Mouse (Mus musculus): ENCODE data around the gene Tlr7. TPM values are rescaled to one million over a fixed set of nuclear protein-coding genes. Genes with fewer than 3 reads are reported as not detected.

The Tlr7 gene
- total and polyA plus RNA-seq, 3 experiments: 10.2 to 34.2 (median 27.9) TPM

GRCm38 (mm10) chrX:167355965-167356364, 25.6 kb upstream of the Tlr7 start:
- Histone ChIP-seq H3K4me2 (ENCODE audit: insufficient read depth, low read depth, poor library complexity, severe bottlenecking) (no peak overlapping the region), H3K4me1 (ENCODE audit: control insufficient read depth in 1 of 2, insufficient read depth in 2 of 2) (peaks cover 7 to 35% of the 10 kb centered on the region in 2 experiments; a peak in 3 of 4 replicates), H3K9ac (ENCODE audit: insufficient read depth, low read depth) (no peak overlapping the region), H3K27me3 (replicated peaks) (no peaks in the 10 kb centered on the region), H3K27ac (ENCODE audit: insufficient read depth, low read depth) (no peak overlapping the region), H3K4me3 (replicated peaks in 1 of 3; ENCODE audit: low read depth in 2 of 3, low read length in 2 of 3, poor library complexity in 1 of 3) (no peak overlapping the region), H3K79me2 (replicated peaks; ENCODE audit: control insufficient read depth, extremely low read depth, insufficient read depth, poor library complexity, severe bottlenecking) (no peaks in the 10 kb centered on the region), H3K36me3 (replicated peaks in 1 of 2; ENCODE audit: control insufficient read depth in 1 of 2, insufficient read depth in 1 of 2, low read length in 1 of 2) (peaks cover 0 to 20% of the 10 kb centered on the region in 2 experiments), H3K9me3 (replicated peaks; ENCODE audit: low read length) (no peaks in the 10 kb centered on the region)
- peak; percentile 47 for DNase-seq (ENCODE audit: extremely low read depth)
- in situ Hi-C loops (cut with MboI; ENCODE audit: low pct_ligation_motif_present, low pct_unique_long_range_greater_than_20kb, low sequenced_read_pairs): no loop called here
- TF ChIP-seq E2F4 (IDR thresholded peaks at IDR 0.05; ENCODE audit: insufficient replicate concordance, low read depth, low read length) (no peak), IRF4 (IDR thresholded peaks at IDR 0.05; ENCODE audit: low read depth, low read length) (peak; percentile 48), JUND (conservative IDR thresholded peaks at IDR 0.05; ENCODE audit: low read depth, low read length) (no peak; the same call in 1 of the 2 replicates)
- dilution Hi-C loops (cut with MboI; ENCODE audit: extremely low pct_ligation_motif_present, extremely low pct_unique_long_range_greater_than_20kb, low sequenced_read_pairs): no loop called here

GRCm38 (mm10) chrX:167353617-167354016, 23.3 kb upstream of the Tlr7 start:
- H3K36me3 ChIP-seq (replicated peaks in 1 of 2; ENCODE audit: control insufficient read depth in 1 of 2, insufficient read depth in 1 of 2, low read length in 1 of 2): peaks cover 4 to 26% of the 10 kb centered on the region in 2 experiments
- no peaks in the 10 kb centered on the region for H3K27me3 ChIP-seq (replicated peaks)
- H3K4me2 ChIP-seq (ENCODE audit: insufficient read depth, low read depth, poor library complexity, severe bottlenecking): no peak overlapping the region
- in situ Hi-C loops (cut with MboI; ENCODE audit: low pct_ligation_motif_present, low pct_unique_long_range_greater_than_20kb, low sequenced_read_pairs): no loop called here
- no peak for DNase-seq (ENCODE audit: extremely low read depth)
- H3K4me3 ChIP-seq (replicated peaks in 1 of 3; ENCODE audit: low read depth in 2 of 3, low read length in 2 of 3, poor library complexity in 1 of 3): no peak overlapping the region
- H3K9ac ChIP-seq (ENCODE audit: insufficient read depth, low read depth): no peak overlapping the region
- no peak for TF ChIP-seq MAFK (IDR thresholded peaks at IDR 0.05; ENCODE audit: insufficient replicate concordance, low read length)
- no peak for TF ChIP-seq CHD1 (IDR thresholded peaks at IDR 0.05; ENCODE audit: low read depth, low read length)
- TF ChIP-seq CTCF (conservative IDR thresholded peaks at IDR 0.05 in 1 of 2, IDR thresholded peaks at IDR 0.05 in 1 of 2; ENCODE audit: low read depth in 2 of 2, low read length in 2 of 2): no peak
- TF ChIP-seq MXI1 (IDR thresholded peaks at IDR 0.05; ENCODE audit: low read depth, low read length): no peak
- no peaks in the 10 kb centered on the region for H3K9me3 ChIP-seq (replicated peaks; ENCODE audit: low read length)
- dilution Hi-C loops (cut with MboI; ENCODE audit: extremely low pct_ligation_motif_present, extremely low pct_unique_long_range_greater_than_20kb, low sequenced_read_pairs): no loop called here
- no peak overlapping the region for H3K27ac ChIP-seq (ENCODE audit: insufficient read depth, low read depth)
- no peaks in the 10 kb centered on the region for H3K79me2 ChIP-seq (replicated peaks; ENCODE audit: control insufficient read depth, extremely low read depth, insufficient read depth, poor library complexity, severe bottlenecking)
- peaks cover 7 to 27% of the 10 kb centered on the region in 2 experiments; a peak in 3 of 4 replicates for H3K4me1 ChIP-seq (ENCODE audit: control insufficient read depth in 1 of 2, insufficient read depth in 2 of 2)

- dilution Hi-C loops (cut with MboI; ENCODE audit: extremely low pct_ligation_motif_present, extremely low pct_unique_long_range_greater_than_20kb, low sequenced_read_pairs): no loop called here
These were observed 16.1 kb upstream of the Tlr7 start for GRCm38 (mm10) chrX:167346440-167346839.

More at GRCm38 (mm10) chrX:167346440-167346839, 16.1 kb upstream of the Tlr7 start:
- in situ Hi-C loops (cut with MboI; ENCODE audit: low pct_ligation_motif_present, low pct_unique_long_range_greater_than_20kb, low sequenced_read_pairs): no loop called here
- Histone ChIP-seq H3K4me2 (ENCODE audit: insufficient read depth, low read depth, poor library complexity, severe bottlenecking) (no peak overlapping the region; the same call in 1 of the 2 replicates), H3K9me3 (replicated peaks; ENCODE audit: low read length) (no peaks in the 10 kb centered on the region), H3K27ac (ENCODE audit: insufficient read depth, low read depth) (no peak overlapping the region), H3K36me3 (replicated peaks in 1 of 2; ENCODE audit: control insufficient read depth in 1 of 2, insufficient read depth in 1 of 2, low read length in 1 of 2) (peaks cover 4 to 20% of the 10 kb centered on the region in 2 experiments), H3K4me3 (replicated peaks in 1 of 3; ENCODE audit: low read depth in 2 of 3, low read length in 2 of 3, poor library complexity in 1 of 3) (no peak overlapping the region), H3K4me1 (ENCODE audit: control insufficient read depth in 1 of 2, insufficient read depth in 2 of 2) (peaks cover 2 to 31% of the 10 kb centered on the region in 2 experiments; a peak in 3 of 4 replicates), H3K9ac (ENCODE audit: insufficient read depth, low read depth) (no peak overlapping the region), H3K79me2 (replicated peaks; ENCODE audit: control insufficient read depth, extremely low read depth, insufficient read depth, poor library complexity, severe bottlenecking) (no peaks in the 10 kb centered on the region), H3K27me3 (replicated peaks) (no peaks in the 10 kb centered on the region)
- DNase-seq (ENCODE audit: extremely low read depth): peak; percentile 43
- TF ChIP-seq CTCF (conservative IDR thresholded peaks at IDR 0.05 in 1 of 2, IDR thresholded peaks at IDR 0.05 in 1 of 2; ENCODE audit: low read depth in 2 of 2, low read length in 2 of 2) (no peak), EP300 (IDR thresholded peaks at IDR 0.05; ENCODE audit: low read length) (peak; percentile 76), MEF2A (IDR thresholded peaks at IDR 0.05; ENCODE audit: borderline replicate concordance, low read depth, low read length) (peak; percentile 73; the same call in 1 of the 2 replicates), HCFC1 (IDR thresholded peaks at IDR 0.05; ENCODE audit: low read depth, low read length) (no peak), JUND (conservative IDR thresholded peaks at IDR 0.05; ENCODE audit: low read depth, low read length) (peak; percentile 64; the same call in 1 of the 2 replicates), JUN (IDR thresholded peaks at IDR 0.05; ENCODE audit: insufficient read depth, low read depth, low read length) (peak; percentile 27; the same call in 1 of the 2 replicates), RCOR1 (conservative IDR thresholded peaks at IDR 0.05; ENCODE audit: low read depth, low read length) (no peak), IRF4 (IDR thresholded peaks at IDR 0.05; ENCODE audit: low read depth, low read length) (peak; percentile 58; the same call in 1 of the 2 replicates), ZMIZ1 (IDR thresholded peaks at IDR 0.05; ENCODE audit: low read depth, low read length) (no peak)
